Mouse (Mus musculus) ovary, postnatal 36 days (tissue): ENCODE data around the gene Ppp2r5d.

Experiments used
- DNase-seq: peaks from one replicate; pipeline ENCODE4 v3.0.0; 2022; ENCODE audit warnings: low spot score, mixed read lengths

The Ppp2r5d gene

GRCm38 (mm10) chr17:46714756-46715481, 10.0 kb upstream of the Ppp2r5d start:
- DNase-seq, result no peak

DNA sequence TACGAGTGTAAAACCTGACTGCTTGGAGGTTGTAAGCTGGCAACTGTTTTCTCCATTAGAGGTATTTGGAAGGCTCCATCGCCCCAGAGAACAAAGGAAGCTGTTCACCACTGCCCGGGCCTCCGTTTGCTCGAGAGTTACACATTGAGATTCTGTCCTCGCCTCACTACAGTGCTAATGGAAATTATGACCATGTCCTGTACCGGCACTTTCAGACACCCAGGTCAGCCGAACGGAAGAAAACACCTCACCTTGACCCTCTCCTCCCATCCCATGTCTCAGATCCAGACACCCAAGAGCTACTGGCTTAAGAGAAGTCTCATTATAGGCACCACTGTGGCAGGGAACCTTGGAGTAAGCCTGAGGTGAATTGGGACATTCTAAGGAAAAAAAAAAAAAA, 8.9 kb upstream of the Ppp2r5d start:
- DNase-seq, result no peak

- DNase-seq, result no peak
Observed at GRCm38 (mm10) chr17:46712442-46712841, 7.5 kb upstream of the Ppp2r5d start.

GRCm38 (mm10) chr17:46711612-46712271, 6.8 kb upstream of the Ppp2r5d start:
- peak; percentile 61 for DNase-seq

DNA sequence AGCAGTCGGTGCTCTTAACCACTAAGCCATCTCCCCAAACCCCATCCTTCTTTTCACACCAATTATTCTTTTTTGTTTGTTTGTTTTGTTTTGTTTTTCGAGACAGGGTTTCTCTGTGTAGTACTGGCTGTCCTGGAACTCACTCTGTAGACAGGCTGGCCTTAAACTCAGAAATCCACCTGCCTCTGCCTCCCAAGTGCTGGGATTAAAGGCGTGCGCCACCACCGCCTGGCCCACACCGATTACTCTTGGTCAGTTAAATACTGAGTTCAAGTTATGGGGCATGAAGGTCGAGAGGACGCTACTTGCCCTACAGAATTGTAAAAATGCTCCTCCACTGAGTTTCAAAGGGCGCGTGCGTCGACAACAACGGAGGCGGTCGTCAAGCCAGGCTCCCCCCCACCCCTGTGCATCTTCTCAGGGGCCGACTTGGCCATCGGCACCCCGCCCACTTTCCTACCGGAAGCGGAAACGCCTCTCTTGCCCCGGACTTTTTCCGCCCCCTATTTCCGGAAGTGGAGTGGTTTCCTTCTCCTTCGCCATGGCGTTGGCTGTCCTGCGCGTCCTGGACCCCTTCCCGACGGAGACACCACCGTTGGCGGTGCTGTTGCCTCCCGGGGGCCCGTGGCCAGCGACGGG, 6.2 kb upstream of the Ppp2r5d start, which contains the start of gene Pex6:
TSS of gene Pex6 (plus strand) at position 505 of the 639 bp plus-strand sequence.
- DNase-seq, result peak; percentile 89

DNA sequence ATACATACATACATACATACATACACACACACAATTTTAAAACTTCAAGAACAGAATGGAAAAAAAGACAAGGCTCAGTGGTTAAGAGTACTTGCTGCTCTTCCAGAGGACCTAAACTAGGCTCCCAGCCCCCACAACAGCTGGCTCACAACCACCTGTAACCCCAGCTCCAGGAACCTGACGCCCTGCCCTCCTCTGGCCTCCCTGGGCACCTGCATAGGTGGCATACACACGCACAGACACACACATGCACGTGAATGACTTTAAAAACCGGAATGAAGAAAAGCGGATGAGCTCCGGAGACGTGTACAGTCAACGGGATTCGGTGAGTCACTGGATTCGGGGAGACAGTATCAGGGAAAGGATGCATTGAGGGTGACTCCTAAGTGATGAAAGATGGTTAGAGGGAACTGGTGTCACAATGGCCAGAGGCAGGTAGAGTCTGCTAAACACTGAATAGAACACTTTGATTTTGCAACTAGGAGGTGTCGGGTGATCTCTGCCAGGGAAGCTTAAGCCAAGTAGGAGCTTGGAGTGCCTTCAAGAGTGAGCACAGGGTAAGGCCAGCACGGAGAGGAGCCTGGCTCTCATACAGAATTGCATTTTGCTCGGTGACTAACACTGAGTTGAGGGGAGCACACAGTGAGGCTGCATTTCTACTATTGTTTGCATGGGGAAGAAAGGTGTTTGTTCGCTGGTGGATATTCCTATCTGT, 1.6 kb upstream of the Ppp2r5d start:
- no peak for DNase-seq

- DNase-seq, result no peak
Observed at GRCm38 (mm10) chr17:46703971-46704886, 682 bp downstream of the Ppp2r5d start.

GRCm38 (mm10) chr17:46702506-46702905, 2.4 kb downstream of the Ppp2r5d start:
- no peak for DNase-seq

GRCm38 (mm10) chr17:46702100-46702499, 2.8 kb downstream of the Ppp2r5d start:
- no peak for DNase-seq

DNA sequence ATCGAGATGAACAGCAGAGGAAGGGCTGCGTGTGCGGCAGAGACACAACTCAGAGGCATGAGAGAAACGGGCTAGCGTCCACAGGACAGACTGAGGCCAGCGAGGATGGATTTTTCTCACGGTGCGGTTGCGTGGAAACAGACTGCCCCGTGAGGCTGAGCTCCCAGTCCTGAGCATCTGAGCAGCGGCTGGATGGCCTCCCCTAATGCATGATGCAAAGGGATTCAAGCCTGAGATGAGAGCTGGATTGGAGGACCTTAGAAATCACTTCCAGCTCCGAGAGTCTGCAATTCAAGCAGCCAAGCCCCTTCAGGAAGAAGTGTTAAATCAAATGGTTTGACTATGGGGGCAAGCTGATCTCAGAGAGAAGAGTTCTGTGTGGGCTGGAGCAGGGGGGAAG, 3.4 kb downstream of the Ppp2r5d start:
- no peak for DNase-seq

DNA sequence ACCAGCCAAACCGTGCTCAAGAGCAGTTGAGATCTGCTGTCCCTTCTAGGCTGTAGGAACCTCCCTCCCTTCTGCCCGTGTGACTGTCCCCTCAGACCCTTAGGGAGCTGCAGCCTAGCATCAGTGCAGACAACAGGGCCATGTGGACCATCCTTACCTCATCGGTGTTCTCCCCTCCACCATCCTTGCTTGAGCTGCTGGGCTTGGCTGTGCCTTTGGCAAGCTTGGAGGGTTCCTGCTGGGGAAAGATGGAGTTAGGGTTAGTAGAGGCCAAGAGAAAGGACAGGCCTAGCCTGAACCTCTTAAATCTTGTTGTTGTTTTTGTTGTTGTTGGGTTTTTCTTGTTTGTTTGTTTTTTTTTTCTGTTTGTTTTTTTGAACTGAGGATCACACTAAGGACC, 5.0 kb downstream of the Ppp2r5d start:
- DNase-seq, result no peak

DNA sequence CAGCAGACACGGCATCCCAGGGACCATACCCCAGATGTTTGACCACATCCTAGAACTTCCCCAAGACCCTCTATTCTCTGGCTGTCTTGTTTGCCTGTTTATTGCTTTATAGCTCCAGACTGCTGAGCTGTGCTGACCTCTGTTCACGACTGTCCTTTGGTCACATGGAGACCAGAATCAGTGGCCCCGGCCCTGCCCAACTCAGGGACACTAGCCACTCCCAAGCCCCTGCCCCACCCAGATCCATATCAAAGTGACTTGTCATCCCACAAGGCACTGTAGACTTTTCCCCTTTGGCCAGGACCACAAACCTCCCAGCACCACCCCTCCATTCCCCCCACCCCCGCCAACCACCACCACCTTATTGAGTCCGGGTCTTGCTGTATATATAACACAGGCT, 5.7 kb downstream of the Ppp2r5d start:
- DNase-seq, result no peak

GRCm38 (mm10) chr17:46698515-46698914, 6.4 kb downstream of the Ppp2r5d start:
- DNase-seq, result no peak

GRCm38 (mm10) chr17:46694517-46695063, 10.3 kb downstream of the Ppp2r5d start:
- no peak for DNase-seq

- no peak for DNase-seq
Observed at GRCm38 (mm10) chr17:46691390-46691789, 13.5 kb downstream of the Ppp2r5d start.

DNA sequence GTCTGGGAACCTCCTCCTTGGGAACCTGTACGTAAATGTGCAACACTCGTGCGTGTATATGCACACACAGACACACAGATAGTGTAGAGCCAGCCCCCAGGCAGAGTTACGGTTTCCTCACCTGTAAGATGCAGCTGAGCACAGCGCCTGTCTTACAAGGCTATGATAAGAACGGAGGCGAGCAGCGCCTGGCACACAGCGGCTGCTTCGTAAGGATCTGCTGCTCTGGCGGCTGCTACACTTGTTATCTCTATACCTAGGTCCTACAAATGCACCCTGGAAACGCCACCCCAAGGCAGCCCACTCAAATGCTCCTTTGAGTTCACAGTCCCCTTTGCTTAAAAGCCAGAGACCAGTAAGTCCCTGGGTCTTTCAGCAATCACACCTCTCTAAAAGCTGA, 14.2 kb downstream of the Ppp2r5d start:
- DNase-seq, result no peak

GRCm38 (mm10) chr17:46685913-46686312, 19.0 kb downstream of the Ppp2r5d start:
- no peak for DNase-seq

GRCm38 (mm10) chr17:46682654-46683389, 22.1 kb downstream of the Ppp2r5d start:
- DNase-seq, result no peak

DNA sequence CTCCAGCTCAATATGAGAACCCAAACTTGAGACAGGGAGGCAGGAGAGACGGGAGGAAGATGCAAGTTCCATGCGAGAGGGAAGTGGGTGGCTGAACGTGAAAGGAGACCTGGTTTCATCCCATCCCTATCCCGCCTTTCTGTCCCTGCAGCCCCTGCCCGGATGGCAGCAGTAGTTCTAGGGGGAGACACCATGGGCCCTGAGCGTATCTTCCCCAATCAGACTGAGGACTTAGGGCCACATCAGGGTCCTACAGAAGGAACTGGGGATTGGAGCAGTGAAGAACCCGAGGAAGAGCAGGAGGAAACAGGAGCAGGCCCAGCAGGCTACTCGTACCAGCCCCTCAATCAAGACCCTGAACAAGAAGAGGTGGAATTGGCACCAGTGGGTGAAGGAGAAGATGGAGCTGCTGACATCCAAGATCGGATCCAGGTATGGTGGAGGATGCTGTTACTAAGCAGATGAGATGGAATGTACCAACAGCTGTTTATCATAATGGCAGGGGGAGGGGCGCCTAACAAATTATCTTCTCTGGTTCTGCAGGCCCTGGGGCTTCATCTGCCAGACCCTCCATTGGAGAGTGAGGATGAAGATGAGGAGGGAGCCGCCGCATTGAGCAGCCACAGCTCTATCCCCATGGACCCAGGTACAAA, 23.3 kb downstream of the Ppp2r5d start:
- DNase-seq, result no peak
